Mouse (Mus musculus): ENCODE results near the gene Zfp710.

- TF ChIP-seq CTCF (IDR thresholded peaks at IDR 0.05; ENCODE audit: control insufficient read depth, insufficient read depth, low read length) (no peak), POLR2A (IDR thresholded peaks at IDR 0.05; ENCODE audit: borderline replicate concordance, control insufficient read depth, low read depth, low read length) (no peak)
These were observed 94.6 kb downstream of the Zfp710 start for GRCm38 (mm10) chr7:80119198-80119597.

Data from bone marrow, adult 2 months (tissue).